Mouse (Mus musculus): ENCODE measurements around the gene Slc12a7.

GRCm38 (mm10) chr13:73842696-73843095, 109.8 kb downstream of the Slc12a7 start:
- TF ChIP-seq CTCF (IDR thresholded peaks at IDR 0.05; ENCODE audit: control insufficient read depth, insufficient read depth, low read length) (no peak), POLR2A (IDR thresholded peaks at IDR 0.05; ENCODE audit: borderline replicate concordance, control insufficient read depth, low read depth, low read length) (no peak)

Data from bone marrow, adult 2 months (tissue).